Mouse (Mus musculus): ENCODE results near the gene Npr2.
"Not testable (repeated sequence)": the region's sequence is repeated elsewhere in the genome, so short reads cannot be mapped to it uniquely, and the experiment has no call there.

The Npr2 gene

DNA sequence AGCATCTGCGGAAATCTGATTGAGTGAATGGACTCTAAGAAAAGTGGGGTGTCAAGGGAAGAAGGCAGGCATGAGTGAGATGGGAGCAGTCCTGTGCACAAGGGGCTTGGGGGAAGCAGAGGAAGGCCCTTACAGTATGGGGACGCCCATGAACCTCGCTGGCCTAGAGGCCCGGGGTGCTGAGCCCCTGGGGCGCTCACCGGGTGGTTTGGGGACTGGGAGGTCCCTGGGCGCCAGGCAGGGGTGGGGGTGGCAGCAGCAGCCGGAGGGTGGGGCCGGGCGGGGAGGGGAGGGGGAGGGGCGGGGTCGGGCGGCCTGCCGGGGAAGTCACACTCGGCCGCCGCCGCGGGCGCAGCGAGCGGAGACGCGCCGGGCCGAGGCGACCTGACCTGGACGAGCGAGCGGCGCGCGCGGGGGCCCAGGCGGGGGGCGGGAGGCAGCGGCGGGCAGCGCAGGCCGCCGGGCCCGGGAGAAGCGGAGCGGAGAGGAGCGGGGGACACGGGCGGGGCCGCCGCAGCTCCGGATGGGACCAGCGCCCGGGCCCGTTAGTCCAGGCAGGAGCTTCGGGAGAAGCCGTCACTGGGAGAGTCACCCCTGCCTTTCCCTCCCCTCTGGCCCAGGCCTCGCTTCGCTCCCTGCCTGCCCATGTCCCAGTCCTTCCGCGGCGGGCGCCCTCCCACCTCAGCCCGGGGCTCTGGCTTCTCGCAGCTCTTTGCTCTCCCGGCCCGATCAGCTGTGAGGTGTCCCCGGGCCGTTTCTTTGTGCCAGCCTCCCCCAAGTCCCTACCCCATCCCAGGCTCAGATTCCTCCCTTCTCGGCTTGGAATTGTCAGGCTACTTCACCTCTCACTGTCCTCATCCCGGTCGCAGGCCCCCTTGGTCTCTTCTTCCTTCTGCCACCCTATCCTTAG, at the start of gene Npr2:
Npr2 (plus strand) TSS at position 890 of the 910 bp plus-strand sequence.
- peak; percentile 24 for DNase-seq

DNA sequence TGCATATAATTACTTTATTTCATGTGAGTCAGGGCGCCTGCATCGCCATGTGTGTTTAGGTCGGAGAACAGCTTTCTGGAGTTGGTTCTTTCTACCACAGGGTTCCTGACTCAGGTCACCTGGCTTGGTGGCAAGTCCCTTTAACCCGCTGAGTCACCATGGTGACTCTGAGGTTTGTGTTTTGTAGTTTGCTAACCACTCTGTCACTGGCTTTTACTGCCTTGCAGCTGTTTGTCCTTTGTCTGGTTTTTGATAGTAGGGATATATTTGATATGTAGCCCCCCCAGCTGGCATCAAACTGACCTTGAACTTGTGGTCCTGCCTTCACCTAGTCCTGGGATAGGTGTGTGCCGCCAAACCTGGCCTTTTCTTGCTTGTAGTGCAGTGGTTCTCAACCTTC, 49.5 kb upstream of the Npr2 start:
- DNase-seq: no peak

DNA sequence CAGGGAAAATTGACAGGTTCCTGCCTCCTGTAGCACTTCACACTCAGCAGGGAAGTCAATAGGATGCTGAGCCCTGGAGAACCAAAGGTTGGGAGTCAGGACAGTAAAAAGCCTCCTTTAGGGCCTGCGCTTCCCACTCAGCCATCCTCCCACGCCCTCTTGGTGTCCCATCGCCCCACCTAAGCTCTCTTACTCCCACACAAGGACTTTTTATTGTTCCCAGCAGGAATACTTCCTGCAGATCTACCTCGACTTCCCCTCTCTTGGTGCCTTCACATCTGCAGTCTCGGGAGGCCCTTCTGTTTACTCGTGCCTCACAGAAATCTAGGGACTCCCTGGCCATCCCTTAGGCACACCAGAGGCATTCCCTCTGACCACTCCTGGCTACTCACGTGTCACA, 48.3 kb upstream of the Npr2 start:
- DNase-seq: no peak

DNA sequence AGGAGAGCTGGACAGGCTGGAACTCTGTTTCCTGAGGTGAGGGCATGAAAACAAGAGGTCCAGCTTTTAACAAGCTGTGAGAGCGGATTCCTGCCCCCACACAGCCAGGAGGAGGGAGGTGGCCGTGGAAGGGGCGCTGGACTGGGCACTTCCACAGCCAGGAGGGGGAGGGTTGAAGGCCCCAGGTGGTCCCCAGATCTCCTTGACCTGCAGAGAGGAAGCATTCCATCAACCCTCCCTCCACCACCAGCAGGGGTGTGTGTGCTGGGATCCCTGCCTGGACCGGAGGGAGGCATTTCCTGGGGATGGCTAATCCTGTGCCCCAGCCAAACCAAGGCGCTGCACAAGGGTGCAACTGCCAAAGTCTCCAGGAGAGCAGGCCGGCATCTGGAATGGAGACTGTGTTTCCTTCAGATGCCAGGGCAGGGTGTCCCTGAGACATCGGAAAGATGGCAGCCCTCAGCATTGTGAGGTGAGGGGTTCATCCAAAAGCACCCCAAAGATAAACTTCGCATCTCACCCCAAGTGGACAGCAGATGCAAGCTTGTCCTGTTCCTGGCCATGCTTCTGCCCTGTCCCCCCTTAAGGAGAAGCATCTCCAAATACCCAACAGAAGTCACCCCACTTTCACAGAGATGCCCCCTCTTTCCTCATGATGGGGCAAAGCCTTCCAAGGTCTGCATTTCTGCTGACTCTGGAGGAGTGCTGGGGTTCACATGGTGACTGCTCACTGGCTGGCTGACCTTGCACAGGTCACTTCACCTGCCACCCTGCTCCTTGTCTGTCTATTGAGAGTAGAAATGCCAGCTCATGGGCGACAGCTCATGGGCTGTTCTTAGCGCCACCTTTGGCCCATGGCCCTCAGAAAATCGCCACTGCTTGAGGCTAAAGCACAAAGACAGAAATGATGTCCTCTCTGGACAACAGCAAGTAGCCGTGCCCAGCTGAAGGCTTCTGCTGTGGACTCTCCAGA, 47.0 kb upstream of the Npr2 start, which contains the start of gene Msmp:
Msmp (minus strand) TSS at position 51 of the 973 bp plus-strand sequence.
- no peak for DNase-seq

DNA sequence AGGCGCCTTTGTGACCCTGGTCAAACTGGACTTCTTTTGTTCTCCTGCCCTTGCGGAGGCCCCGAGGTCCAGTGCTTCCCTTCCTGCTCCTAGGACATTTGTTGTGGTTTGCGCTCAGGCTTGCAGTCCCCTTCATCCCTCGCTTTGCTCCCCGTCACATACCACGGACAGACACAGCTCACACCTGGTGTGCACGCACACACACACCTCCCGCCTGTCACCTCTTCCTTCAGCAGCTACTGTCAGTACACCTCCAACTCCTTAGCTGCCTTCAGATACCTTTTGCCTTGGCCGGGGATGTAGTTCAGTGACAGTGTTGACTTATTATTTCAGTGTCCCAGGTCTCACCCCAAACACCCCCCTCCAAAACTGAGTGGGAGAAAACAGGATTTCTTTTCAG, 46.1 kb upstream of the Npr2 start:
- DNase-seq: no peak

DNA sequence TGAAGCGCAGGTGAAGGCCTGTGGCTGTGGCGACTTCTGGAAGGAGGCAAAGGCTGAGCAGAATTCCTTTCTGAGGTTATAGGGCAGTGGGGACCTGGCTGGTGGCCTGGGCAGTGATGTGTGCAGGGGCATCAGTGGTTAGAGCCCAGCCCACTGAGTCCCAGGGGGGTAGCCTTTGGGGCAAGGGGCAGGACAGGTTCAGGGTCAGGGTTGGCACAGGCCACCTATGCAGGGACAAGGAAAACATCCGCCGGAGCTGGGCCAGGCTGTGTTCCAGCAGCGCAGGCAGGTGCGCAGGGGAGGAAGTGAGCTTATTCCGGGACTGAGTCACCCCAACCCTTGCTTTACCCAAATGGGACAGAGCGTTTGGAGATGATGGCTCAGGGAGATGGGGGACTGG, 45.3 kb upstream of the Npr2 start:
- no peak for DNase-seq

DNA sequence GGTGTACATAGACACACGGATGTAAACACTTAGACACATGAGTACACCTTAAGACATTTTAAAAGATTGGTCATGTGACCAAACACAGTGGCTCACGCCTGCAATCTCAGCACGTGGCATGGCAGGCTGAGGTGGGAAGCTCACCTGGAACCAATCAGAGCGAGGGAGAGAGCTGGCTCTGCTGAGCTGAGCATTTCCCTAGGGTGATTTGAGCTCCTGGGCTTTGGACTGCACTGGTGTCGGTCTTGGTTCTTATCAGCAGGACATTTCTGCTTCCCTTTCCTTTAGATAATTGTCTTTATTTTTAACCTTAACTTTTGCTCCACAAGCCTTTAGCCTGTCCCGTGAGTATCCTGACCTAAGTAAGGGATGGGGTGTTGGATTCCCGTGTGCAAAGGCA, 44.1 kb upstream of the Npr2 start:
- DNase-seq: no peak

DNA sequence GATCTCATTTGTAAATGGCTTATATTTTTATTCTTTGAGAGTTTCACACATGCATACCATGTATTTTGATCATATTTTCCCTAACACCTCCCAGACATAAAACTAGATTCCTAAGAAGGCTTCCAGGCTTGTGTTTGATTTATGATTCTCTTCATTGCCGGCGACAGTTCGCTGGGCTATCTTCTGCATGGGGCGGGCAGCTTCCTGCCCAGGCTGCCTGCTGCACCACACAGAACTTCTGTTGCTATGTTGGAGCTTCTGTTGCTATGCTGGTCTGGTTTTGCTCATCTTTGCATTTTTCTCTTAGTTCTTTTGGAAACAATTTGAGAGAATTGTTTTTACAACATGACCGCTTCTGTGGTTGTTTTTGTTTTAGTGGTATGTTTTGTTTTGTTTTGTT, 40.2 kb upstream of the Npr2 start:
- no peak for DNase-seq

DNA sequence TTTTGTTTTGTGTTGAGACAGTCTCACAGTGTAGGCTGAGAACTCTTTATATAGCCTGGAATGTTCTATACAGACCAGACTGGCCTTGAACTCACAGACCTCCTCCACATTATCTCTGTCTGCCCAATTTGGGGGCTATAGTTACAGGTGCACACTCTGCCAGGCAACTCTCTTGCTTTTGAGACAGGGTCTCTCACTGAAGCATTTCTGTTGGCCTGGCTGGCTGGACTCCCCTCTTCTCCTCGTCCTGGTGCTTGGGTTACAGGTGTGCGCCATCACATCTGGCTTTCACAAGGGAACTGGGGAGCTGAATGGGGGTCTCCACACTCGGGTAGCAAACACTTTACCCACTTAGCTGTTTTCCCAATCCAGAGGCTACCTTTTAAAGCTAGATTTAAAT, 39.8 kb upstream of the Npr2 start:
- DNase-seq: no peak

DNA sequence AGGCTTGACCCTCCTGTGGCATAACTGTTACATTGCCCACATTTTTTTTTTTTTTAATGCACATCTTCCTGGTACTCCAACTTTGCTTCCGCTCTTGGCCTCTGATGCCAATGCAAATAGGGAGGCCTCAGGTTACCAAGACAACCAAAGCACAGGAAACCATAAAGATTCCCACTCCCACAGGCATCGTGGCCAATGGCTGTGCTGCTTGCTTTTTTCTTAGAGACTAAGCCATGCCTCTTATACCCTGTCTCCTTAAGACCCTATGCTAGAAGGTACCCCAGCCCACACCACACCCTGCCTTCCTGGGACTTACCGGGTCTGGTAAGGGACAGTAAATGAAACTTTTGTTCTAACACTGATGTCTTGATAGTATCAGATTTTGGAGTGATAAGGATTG, 38.3 kb upstream of the Npr2 start:
- no peak for DNase-seq

DNA sequence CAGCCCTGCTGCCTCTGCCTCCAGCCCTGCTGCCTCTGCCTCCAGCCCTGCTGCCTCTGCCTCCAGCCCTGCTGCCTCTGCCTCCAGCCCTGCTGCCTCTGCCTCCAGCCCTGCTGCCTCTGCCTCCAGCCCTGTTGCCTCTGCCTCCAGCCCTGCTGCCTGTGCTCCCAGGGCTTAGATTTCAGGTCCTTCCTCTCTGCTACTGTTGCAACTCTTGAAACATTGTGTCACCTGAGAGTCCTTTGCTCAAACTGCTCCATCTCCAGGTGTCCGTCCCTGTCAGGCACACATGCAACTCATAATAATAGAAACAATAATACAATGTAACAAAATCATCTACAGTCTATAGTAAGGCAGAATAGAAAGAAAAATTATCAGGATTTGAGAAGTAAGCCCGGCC, 35.1 kb upstream of the Npr2 start:
- DNase-seq: not testable (repeated sequence)

DNA sequence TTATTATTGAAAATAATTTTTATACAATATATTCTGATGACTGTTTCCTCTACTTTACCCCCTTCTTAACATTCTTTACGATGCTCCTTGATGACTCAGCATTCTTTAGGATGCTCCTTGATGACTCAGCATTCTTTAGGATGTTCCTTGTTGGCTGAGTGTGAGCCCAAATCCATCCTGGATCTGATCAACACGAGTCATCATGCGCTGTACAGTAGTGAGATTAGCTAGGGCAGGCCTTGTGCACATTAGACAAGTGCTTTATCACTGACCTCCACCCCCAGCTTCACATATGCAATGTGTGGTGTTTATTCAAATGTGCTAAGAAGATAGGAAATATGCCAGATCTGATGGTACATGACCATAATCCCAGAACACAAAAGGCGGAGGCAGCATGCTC, 33.5 kb upstream of the Npr2 start:
- DNase-seq: no peak

DNA sequence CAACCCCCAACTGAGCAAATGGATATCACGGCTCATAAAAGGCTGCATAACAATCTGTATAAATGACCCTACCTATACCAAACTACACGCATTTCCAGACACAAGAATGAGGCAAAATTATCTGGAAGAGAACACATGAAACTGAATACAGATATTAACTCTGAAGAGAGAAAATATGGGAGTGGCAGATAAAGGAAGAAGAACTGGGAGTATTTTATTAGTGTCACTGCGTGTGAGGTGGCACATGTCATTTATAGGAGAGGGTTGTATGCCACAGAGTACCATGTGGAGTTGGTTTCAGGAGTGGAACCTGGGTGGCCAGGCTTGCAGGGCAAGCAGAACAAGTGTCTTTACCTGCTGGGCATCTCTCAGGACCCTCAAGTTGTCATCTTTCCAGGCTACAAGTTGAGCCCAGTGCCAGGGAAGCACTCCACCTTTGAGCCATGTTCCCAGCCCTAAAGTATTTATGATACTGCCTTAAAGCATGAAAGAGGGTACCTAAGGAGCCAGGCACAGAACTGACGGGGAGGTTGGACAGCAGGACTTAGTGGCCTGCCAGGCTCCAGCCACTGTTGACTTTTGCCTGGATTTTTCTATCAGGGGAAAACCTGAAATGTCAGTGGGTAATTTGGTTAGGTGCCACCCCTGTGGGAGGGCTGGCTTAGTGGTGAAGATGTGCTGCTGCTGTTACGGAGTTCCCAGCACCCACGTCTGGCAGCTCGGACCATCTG, 32.9 kb upstream of the Npr2 start:
- no peak for DNase-seq

DNA sequence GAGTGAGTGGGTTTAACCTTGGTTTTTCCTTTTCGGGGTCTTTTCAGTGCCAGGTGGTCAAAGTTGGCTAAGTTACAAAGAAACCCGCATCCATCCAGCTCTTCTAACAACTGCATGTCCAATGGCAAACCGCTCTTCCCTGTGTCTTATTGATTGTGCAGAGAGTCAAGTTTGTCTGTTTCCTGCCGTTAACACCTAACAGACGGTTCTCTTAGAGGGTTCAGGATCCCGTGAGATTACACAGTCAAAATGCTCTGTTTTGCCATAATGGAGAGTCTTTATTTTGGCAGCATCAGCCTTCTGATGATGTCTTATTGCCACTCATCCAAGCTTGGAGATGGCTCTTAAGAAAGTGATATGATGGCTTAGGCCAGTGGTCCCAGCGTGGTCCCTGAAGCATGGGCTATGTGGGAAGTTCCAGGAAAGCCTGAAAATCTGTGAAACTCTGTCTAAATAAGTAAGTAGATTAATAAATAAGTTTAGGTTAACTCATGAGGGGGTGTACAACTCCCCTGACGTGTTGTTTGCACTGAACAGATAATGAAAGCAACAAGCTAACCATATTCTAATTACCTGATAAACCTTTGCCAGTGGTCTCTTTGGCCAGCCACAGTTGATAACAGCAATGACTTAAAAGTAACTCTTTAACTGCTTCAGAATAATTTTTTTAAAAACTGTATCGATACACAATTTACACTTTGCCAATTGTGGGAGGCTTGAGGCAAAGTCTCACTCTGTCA, 31.4 kb upstream of the Npr2 start:
- DNase-seq: no peak

DNA sequence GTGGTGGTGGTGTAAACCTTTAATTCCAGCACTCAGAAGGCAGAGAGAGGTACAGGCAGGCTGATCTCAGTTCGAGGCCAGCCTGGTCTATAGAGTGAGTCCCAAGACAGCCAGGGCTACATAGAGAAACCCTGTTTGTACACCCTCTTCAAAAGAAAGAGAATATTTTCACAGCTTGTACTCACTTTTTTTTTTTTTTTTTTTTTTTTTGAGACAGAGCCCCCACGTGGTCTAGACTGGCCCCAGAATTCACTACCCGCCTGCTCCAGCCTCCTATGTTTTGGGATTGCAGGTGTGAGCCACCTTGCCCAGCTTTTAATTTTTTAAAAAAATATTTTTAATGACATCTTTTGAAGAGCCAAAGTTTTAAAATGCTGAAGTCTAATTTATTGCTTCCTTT, 27.6 kb upstream of the Npr2 start:
- no peak for DNase-seq

DNA sequence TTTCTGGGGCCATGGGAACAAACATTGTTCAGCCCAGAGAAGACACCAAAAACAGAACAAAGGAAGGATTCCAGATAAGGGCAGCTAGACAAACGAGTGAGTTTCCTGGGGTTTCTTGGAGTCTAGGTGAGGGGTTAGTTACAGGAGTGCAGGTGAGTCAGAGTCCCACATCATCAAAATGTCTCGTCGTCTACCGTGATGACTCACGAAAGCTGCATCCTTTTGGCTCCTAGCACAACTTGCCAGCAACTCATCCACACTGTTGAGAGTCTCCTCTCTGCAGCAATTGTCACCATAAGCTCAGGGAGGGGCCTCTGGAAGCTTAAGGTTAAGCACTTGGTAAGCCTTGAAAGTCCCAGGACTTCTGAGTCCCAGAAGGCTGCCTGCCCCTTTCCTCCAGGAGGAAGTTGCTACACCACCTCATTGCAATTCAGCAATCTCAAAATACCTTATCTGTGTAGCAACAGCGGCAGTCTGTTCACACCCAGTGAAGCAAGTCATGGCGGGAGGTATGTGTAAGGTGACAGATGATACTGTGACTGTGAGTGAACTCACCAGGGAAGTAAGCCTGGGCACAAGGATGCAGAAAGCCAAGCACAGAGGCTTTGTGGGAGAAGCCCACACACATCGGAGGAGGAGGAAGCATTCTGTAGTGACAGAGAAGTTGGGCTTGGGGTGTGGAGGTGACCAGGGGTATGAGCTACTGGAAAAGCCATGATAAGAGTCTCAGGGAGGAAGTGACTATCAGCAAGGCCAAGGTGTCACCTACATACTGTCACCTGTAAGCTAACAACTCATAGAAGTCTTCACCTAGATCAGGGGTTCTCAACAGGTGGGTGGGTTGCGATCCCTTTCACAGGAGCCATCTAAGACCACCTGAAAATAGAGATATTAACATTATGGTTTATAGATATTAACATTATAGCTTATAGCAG, 26.7 kb upstream of the Npr2 start:
- DNase-seq: no peak

DNA sequence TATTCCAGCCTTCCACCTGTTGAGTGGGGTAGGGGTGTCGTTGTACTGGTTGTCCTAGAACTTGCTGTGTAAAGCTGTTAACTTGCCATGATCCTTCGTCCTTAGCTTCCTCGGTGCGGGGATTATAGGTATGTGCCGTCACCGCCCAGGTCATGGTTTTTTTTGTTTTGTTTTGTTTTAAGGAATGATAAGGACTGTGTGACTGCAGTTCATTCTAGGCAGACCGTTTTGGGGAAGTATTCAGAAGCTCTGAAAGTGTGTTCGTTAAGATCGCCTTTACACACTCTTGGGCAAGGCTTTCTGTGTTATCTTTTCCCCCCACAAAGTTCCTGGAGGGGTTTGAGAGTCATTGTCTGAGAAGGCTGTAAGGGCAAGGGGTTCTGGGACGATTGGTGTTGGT, 19.2 kb upstream of the Npr2 start:
- DNase-seq: no peak

DNA sequence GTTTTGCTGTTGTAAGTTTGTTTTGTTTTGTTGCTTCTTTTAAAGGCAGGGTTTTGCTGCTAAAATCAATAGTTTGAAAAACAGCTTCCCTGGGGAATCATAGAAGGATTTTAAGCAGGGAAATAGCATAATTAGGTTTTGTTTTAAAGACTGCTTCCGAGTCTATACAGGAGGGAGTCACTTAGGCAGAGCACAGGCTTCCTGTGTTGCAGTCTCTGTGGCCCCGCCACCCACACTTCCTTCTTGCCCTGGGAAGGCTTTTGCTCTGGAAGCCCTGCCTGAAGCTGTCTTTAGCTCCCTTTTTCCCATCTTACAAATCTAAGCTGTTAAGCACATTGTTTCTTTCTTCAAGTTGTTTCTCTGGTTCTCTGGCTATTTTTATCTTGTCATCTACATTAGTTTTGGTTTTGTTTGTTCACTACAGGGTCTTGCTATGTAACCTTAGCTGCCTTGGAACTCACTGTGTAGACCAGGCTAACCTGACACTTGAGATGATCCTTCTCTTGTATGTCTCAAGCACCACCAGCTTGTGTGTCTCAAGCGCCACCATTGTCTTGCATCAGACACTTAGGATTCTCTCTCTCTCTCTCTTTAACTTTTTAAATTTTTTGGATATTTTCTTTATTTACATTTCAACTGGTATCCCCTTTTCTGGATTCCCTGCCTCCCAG, 18.5 kb upstream of the Npr2 start:
- DNase-seq: peak; percentile 10

DNA sequence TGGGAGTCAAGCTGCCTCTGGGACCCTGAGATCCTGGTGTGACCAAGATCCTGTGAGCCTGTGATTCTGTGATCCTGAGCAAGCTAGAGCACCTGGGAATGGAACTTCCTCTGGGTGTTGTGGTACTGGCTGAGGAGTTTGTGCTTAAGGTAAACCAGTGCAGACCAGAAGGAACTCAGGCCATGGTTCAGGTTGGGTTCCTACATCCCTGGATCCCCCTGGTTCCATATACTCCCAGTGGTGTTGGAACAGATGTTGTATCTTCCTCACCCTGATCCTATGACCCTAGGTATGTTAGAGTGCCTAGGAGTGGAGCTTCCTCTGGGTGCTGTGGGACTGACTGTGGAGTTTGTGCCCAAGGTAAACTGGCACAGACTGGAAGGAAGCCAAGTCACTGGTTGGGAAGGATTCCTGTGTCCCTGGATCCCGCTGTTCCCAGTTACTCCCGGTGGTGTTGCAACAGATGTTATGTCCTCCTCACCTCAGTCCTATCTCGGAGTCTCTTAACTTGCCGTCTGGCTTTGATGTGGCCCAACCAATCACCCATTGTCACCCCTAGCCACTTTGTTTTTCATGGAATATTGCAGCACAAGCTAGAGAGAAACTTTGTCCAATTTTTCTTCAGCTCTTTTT, 11.5 kb upstream of the Npr2 start:
- DNase-seq: no peak

All from thymus, postnatal 14 days (tissue).